ENCODE assay signal across 13 mouse cellular contexts in the genomic region with DNA sequence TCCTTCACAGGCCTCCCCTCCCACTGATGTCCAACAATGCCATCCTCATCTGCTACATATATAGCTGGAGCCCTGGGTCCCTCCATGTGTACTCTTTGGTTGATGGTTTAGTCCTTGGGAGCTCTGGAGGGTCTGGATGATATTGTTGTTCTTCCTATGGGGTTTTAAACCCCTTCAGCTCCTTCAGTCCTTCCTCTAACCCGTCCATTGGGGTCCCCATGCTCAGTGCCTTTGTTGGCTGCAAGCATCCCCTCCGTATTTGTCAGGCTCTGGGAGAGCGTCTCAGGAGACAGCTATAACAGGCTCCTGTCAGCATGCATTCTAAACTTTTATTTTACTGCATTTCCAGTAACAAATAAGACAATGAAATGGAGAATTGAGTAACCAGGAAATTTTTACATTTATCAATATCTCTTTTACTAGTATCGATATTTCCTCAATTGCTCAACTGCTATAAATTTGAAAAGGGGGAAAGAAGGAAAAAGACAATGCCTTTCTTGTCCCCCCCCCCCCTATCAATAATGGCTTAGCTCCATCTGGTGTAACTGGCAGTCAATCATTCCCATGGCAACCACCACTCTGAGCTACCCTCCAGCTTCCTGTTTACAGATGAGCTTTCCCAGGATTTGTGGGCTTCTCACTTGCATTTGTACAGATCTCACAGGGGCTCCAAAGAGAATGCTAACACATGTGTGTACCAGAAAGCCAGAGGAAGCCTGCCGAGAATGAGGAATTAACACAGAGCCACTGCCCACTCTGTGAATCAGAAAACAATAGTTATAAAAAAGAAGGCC.
DNase-seq lines count a peak whose midpoint lies in the region; ATAC-seq lines count a peak whose summit lies in the region.
"Had no signal": no experiment of that assay in that cellular context is flagged by ENCODE, and none has a peak within 500 bp of the region (broad histone marks: within the 10 kb centered on the region; RNA-seq: fewer than 3 reads in every experiment).

No protein-coding gene starts in this region.

- DNase-seq in left cerebral cortex, postnatal 4 days = peak; percentile 3
- DNase-seq in left cerebral cortex, adult 11 months (ENCODE audit: low spot score) = no peak
- DNase-seq in hindbrain, embryonic 14.5 days (ENCODE audit: low spot score) = peak; percentile 55
- DNase-seq in yolk sac, embryonic 10.5 days (ENCODE audit: low spot score) = peak; percentile 6
- no peak for DNase-seq in left cerebral cortex, adult 9 months (ENCODE audit: low spot score in 2 of 2)
- DNase-seq: gastrocnemius, postnatal 10 days; kidney, adult 8-10 months; lung, postnatal 14 days had no signal

- H3K36me3 ChIP-seq in hindbrain, embryonic 14.5 days (replicated peaks; ENCODE audit: control insufficient read depth, insufficient read depth) = no peaks in the 10 kb centered on the region
- no peaks in the 10 kb centered on the region for H3K36me3 ChIP-seq in midbrain, embryonic 13.5 days
- H3K36me3 ChIP-seq: embryonic facial prominence, embryonic 15.5 days had no signal

- no peaks in the 10 kb centered on the region for H3K9me3 ChIP-seq in hindbrain, embryonic 14.5 days (ENCODE audit: control insufficient read depth, low read length)
- no peaks in the 10 kb centered on the region; the same call in 1 of the 2 replicates for H3K9me3 ChIP-seq in midbrain, embryonic 13.5 days
- H3K9me3 ChIP-seq: embryonic facial prominence, embryonic 15.5 days had no signal

- peak; percentile 92 for ATAC-seq in hindbrain, embryonic 14.5 days (ENCODE audit: low FRiP score)
- peak; percentile 96 for ATAC-seq in midbrain, embryonic 13.5 days
- ATAC-seq in activated CD4-positive, CD25-positive, alpha-beta regulatory T cell, adult 4 months = no peak
- ATAC-seq in inflammation-experienced regulatory T-cells, adult 6 months = no peak

- H3K4me1 ChIP-seq in hindbrain, embryonic 14.5 days (replicated peaks; ENCODE audit: control insufficient read depth, insufficient read depth, low read length) = peaks cover 10% of the 10 kb centered on the region
- H3K4me1 ChIP-seq in midbrain, embryonic 13.5 days (replicated peaks) = peaks cover 12% of the 10 kb centered on the region
- H3K4me1 ChIP-seq: embryonic facial prominence, embryonic 15.5 days had no signal

- 12% methylated on average over 5 of the region's 5 CpGs for WGBS in hindbrain, embryonic 14.5 days
- 23% methylated on average over 5 of the region's 5 CpGs for WGBS in midbrain, embryonic 13.5 days

- intact Hi-C loops in left cerebral cortex, postnatal 4 days (cut with DNase I) = no loop called here

- no peaks in the 10 kb centered on the region for H3K27me3 ChIP-seq in hindbrain, embryonic 14.5 days (ENCODE audit: control insufficient read depth, insufficient read depth, low read length)
- no peaks in the 10 kb centered on the region for H3K27me3 ChIP-seq in midbrain, embryonic 13.5 days
- H3K27me3 ChIP-seq: embryonic facial prominence, embryonic 15.5 days had no signal

- no peak overlapping the region for H3K4me3 ChIP-seq in hindbrain, embryonic 14.5 days (replicated peaks; ENCODE audit: low read length)
- H3K4me3 ChIP-seq in midbrain, embryonic 13.5 days (replicated peaks) = no peak overlapping the region
- H3K4me3 ChIP-seq: embryonic facial prominence, embryonic 15.5 days; left cerebral cortex, adult 2 months had no signal

- no peak overlapping the region for H3K4me2 ChIP-seq in hindbrain, embryonic 14.5 days (replicated peaks)
- H3K4me2 ChIP-seq in midbrain, embryonic 13.5 days (replicated peaks) = no peak overlapping the region
- H3K4me2 ChIP-seq: embryonic facial prominence, embryonic 15.5 days had no signal

- peak overlapping the region; percentile 70 for H3K27ac ChIP-seq in hindbrain, embryonic 14.5 days
- peak overlapping the region; percentile 72 for H3K27ac ChIP-seq in midbrain, embryonic 13.5 days
- H3K27ac ChIP-seq: embryonic facial prominence, embryonic 15.5 days; left cerebral cortex, adult 2 months had no signal

- H3K9ac ChIP-seq in hindbrain, embryonic 14.5 days = no peak overlapping the region
- H3K9ac ChIP-seq in midbrain, embryonic 13.5 days (replicated peaks) = no peak overlapping the region
- H3K9ac ChIP-seq: embryonic facial prominence, embryonic 15.5 days had no signal

Comparison
In these comparisons a context has a peak if more than half of its experiments do, and no peak if none do; other contexts are left out.
1. DNase-seq: peak in left cerebral cortex, postnatal 4 days (single experiment), hindbrain, embryonic 14.5 days (single experiment) and yolk sac, embryonic 10.5 days (single experiment); none in left cerebral cortex, adult 11 months (single experiment) and left cerebral cortex, adult 9 months (0 of 2).
2. ATAC-seq: peak in hindbrain, embryonic 14.5 days (single experiment) and midbrain, embryonic 13.5 days (single experiment); none in activated CD4-positive, CD25-positive, alpha-beta regulatory T cell, adult 4 months (single experiment) and inflammation-experienced regulatory T-cells, adult 6 months (single experiment).